In genomic region chr13:48564881-48565600, GRCm38 (mm10) we compare ENCODE assay signal across 13 mouse cellular contexts. TPM values are rescaled to one million over a fixed set of nuclear protein-coding genes. Genes with fewer than 3 reads are reported as not detected.
DNase-seq lines count a peak whose midpoint lies in the region; ATAC-seq and TF ChIP-seq lines count a peak whose summit lies in the region.
"Had no signal": no experiment of that assay in that cellular context is flagged by ENCODE, and none has a peak within 500 bp of the region (broad histone marks: within the 10 kb centered on the region; RNA-seq: fewer than 3 reads in every experiment).

No protein-coding gene starts in this region.

- no peaks in the 10 kb centered on the region for H3K36me3 ChIP-seq in heart, embryonic 13.5 days
- no peaks in the 10 kb centered on the region for H3K36me3 ChIP-seq in lung, embryonic 16.5 days (ENCODE audit: control insufficient read depth, insufficient read depth, low read length)
- H3K36me3 ChIP-seq in embryonic facial prominence, embryonic 14.5 days (ENCODE audit: control insufficient read depth, insufficient read depth, low read length), result no peaks in the 10 kb centered on the region
- H3K36me3 ChIP-seq in stomach, embryonic 16.5 days (ENCODE audit: control insufficient read depth, insufficient read depth, low read length), result no peaks in the 10 kb centered on the region

- H3K27me3 ChIP-seq in heart, embryonic 13.5 days (replicated peaks), result no peaks in the 10 kb centered on the region
- H3K27me3 ChIP-seq in lung, embryonic 16.5 days (ENCODE audit: control insufficient read depth, insufficient read depth, low read depth, low read length), result no peaks in the 10 kb centered on the region
- H3K27me3 ChIP-seq in embryonic facial prominence, embryonic 14.5 days (replicated peaks; ENCODE audit: control insufficient read depth, insufficient read depth, low read length), result no peaks in the 10 kb centered on the region
- no peaks in the 10 kb centered on the region for H3K27me3 ChIP-seq in stomach, embryonic 16.5 days (ENCODE audit: control insufficient read depth, insufficient read depth, low read length)

- intact Hi-C loops in left cerebral cortex, adult 2 months (cut with DNase I), result no loop called here

- DNase-seq in heart, adult 8-10 months (ENCODE audit: low spot score), result no peak
- no peak for DNase-seq in lung, postnatal 25 days (ENCODE audit: low spot score)
- DNase-seq in embryonic facial prominence, embryonic 14.5 days (ENCODE audit: low spot score), result no peak
- DNase-seq in left cerebral cortex, adult 2 months (ENCODE audit: extremely low spot score in 1 of 2, low spot score in 2 of 2), result no peak
- DNase-seq: cerebellum, adult 11-12 months; kidney, adult 18-20 months; layer of hippocampus, adult 9-11 months had no signal

- no peak overlapping the region for H3K9ac ChIP-seq in heart, embryonic 13.5 days
- H3K9ac ChIP-seq in lung, embryonic 16.5 days (ENCODE audit: low read length), result no peak overlapping the region
- H3K9ac ChIP-seq in embryonic facial prominence, embryonic 14.5 days (ENCODE audit: low read depth, low read length), result no peak overlapping the region
- H3K9ac ChIP-seq in stomach, embryonic 16.5 days (ENCODE audit: low read length), result no peak overlapping the region

- no peak overlapping the region for H3K4me3 ChIP-seq in heart, embryonic 13.5 days
- H3K4me3 ChIP-seq in lung, embryonic 16.5 days (ENCODE audit: low read length), result no peak overlapping the region
- no peak overlapping the region for H3K4me3 ChIP-seq in embryonic facial prominence, embryonic 14.5 days (ENCODE audit: low read depth, low read length)
- no peak overlapping the region for H3K4me3 ChIP-seq in stomach, embryonic 16.5 days (replicated peaks; ENCODE audit: low read length)
- no peak overlapping the region for H3K4me3 ChIP-seq in left cerebral cortex, adult 2 months
- H3K4me3 ChIP-seq: myocyte had no signal

- no peak for TF ChIP-seq CTCF in left cerebral cortex, adult 2 months (IDR thresholded peaks at IDR 0.05)

- H3K4me2 ChIP-seq in heart, embryonic 13.5 days, result no peak overlapping the region
- no peak overlapping the region for H3K4me2 ChIP-seq in lung, embryonic 16.5 days (ENCODE audit: low read depth, low read length)
- no peak overlapping the region for H3K4me2 ChIP-seq in embryonic facial prominence, embryonic 14.5 days (ENCODE audit: low read depth, low read length)
- no peak overlapping the region for H3K4me2 ChIP-seq in stomach, embryonic 16.5 days (ENCODE audit: low read depth, low read length)

- peaks cover 27% of the 10 kb centered on the region for H3K4me1 ChIP-seq in heart, embryonic 13.5 days
- H3K4me1 ChIP-seq in lung, embryonic 16.5 days (replicated peaks; ENCODE audit: control insufficient read depth, insufficient read depth, low read length), result peaks cover 14% of the 10 kb centered on the region
- peaks cover 7% of the 10 kb centered on the region for H3K4me1 ChIP-seq in embryonic facial prominence, embryonic 14.5 days (ENCODE audit: control insufficient read depth, insufficient read depth, low read length)
- peaks cover 8% of the 10 kb centered on the region for H3K4me1 ChIP-seq in stomach, embryonic 16.5 days (ENCODE audit: control insufficient read depth, insufficient read depth, low read length)

- no peak for ATAC-seq in heart, embryonic 13.5 days (ENCODE audit: extremely low read depth, insufficient number of reproducible peaks, low FRiP score, low TSS enrichment)
- ATAC-seq in lung, embryonic 16.5 days (ENCODE audit: low read depth), result no peak
- no peak for ATAC-seq in embryonic facial prominence, embryonic 14.5 days (ENCODE audit: low read depth)
- no peak for ATAC-seq in stomach, embryonic 16.5 days (ENCODE audit: insufficient read depth, low FRiP score)

- peak overlapping the region; percentile 96 for H3K27ac ChIP-seq in heart, embryonic 13.5 days (replicated peaks)
- H3K27ac ChIP-seq in lung, embryonic 16.5 days (ENCODE audit: low read length), result peak overlapping the region; percentile 99
- H3K27ac ChIP-seq in embryonic facial prominence, embryonic 14.5 days (replicated peaks; ENCODE audit: low read depth, low read length), result peak overlapping the region; percentile 88
- H3K27ac ChIP-seq in stomach, embryonic 16.5 days (ENCODE audit: low read length), result peak overlapping the region; percentile 97; the same call in 1 of the 2 replicates
- H3K27ac ChIP-seq in left cerebral cortex, adult 2 months, result no peak overlapping the region

- 67% methylated on average over 5 of the region's 5 CpGs for WGBS in heart, embryonic 13.5 days
- WGBS in lung, embryonic 16.5 days, result 81% methylated on average over 5 of the region's 5 CpGs
- 91% methylated on average over 5 of the region's 5 CpGs for WGBS in embryonic facial prominence, embryonic 14.5 days
- 70% methylated on average over 5 of the region's 5 CpGs for WGBS in stomach, embryonic 16.5 days

- H3K9me3 ChIP-seq in heart, embryonic 13.5 days, result no peaks in the 10 kb centered on the region
- no peaks in the 10 kb centered on the region for H3K9me3 ChIP-seq in lung, embryonic 16.5 days (ENCODE audit: control insufficient read depth, low read length)
- H3K9me3 ChIP-seq in embryonic facial prominence, embryonic 14.5 days (ENCODE audit: control insufficient read depth, low read length), result no peaks in the 10 kb centered on the region
- H3K9me3 ChIP-seq in stomach, embryonic 16.5 days (replicated peaks; ENCODE audit: control insufficient read depth, low read length), result 0 out of 2 replicates have a peak, but pooled peaks cover 3% of the 10 kb centered on the region

RNA-seq across cellular contexts. Expression of gene A830005F24Rik, which starts 51.7 kb away (rescaled TPM):
- polyA plus RNA-seq in heart, embryonic 13.5 days (2015; fragmentation: Nextera tagmentation; extraction: Ambion mirVana), result 0.44 and 0.71 TPM in 2 replicates
- not detected for total RNA-seq in heart, adult 8-10 months (2022)
- 0.84 and 0.87 TPM in 2 replicates for polyA plus RNA-seq in lung, embryonic 16.5 days (2015; fragmentation: Nextera tagmentation; extraction: Ambion mirVana)
- 0.82 and 1.5 TPM in 2 replicates for polyA plus RNA-seq in embryonic facial prominence, embryonic 14.5 days (2014; fragmentation: Nextera tagmentation; extraction: Ambion mirVana)
- polyA plus RNA-seq in stomach, embryonic 16.5 days (2015; fragmentation: Nextera tagmentation; extraction: Ambion mirVana), result 0.40 and 0.76 TPM in 2 replicates
- total RNA-seq in left cerebral cortex, adult 2 months (2021), result 1 to 10 TPM; 1.5 to 2.8 TPM
- total RNA-seq: adrenal gland, postnatal 4 days; liver, adult 2 months had no signal
- polyA plus RNA-seq: liver, adult 2 months had no signal

RNA-seq across cellular contexts. Expression of gene Zfp169, which starts 51.8 kb away (rescaled TPM):
- 2.2 and 2.7 TPM in 2 replicates for polyA plus RNA-seq in heart, embryonic 13.5 days (2015; fragmentation: Nextera tagmentation; extraction: Ambion mirVana)
- 1 to 10 TPM; 3.8 to 7.6 (median 5.4) TPM for total RNA-seq in heart, adult 8-10 months (2022)
- polyA plus RNA-seq in lung, embryonic 16.5 days (2015; fragmentation: Nextera tagmentation; extraction: Ambion mirVana), result 4.1 TPM in 2 replicates
- polyA plus RNA-seq in embryonic facial prominence, embryonic 14.5 days (2014; fragmentation: Nextera tagmentation; extraction: Ambion mirVana), result 5.0 and 6.3 TPM in 2 replicates
- 3.1 and 4.5 TPM in 2 replicates for polyA plus RNA-seq in stomach, embryonic 16.5 days (2015; fragmentation: Nextera tagmentation; extraction: Ambion mirVana)
- 10 to 100 TPM; 24.2 to 28.5 TPM for total RNA-seq in left cerebral cortex, adult 2 months (2021)
